Mouse (Mus musculus) thymus, adult 2 months (tissue): Measurements from ENCODE around the gene Uhrf1bp1. TPM values are rescaled to one million over a fixed set of nuclear protein-coding genes. Genes with fewer than 3 reads are reported as not detected.

Experiments
- DNase-seq: peaks from one replicate; pipeline ENCODE4 v3.0.0; 2021
- H3K27ac ChIP-seq: fragments of 200-500 bp; 2 replicates; pipeline ENCODE4 v1.5.1; 2012; ENCODE audit warnings: low read length, control low read depth; ENCODE audit not compliant: control insufficient read depth, insufficient read depth
- H3K27me3 ChIP-seq: fragments of 200-500 bp; 2 replicates; pipeline ENCODE4 v1.6.1; 2012; ENCODE audit warnings: mild to moderate bottlenecking, low read length, moderate library complexity, mixed read lengths; ENCODE audit not compliant: control insufficient read depth, insufficient read depth
- H3K36me3 ChIP-seq: fragments of 200-500 bp; 2 replicates; pipeline ENCODE4 v1.6.1; 2012; ENCODE audit warnings: mild to moderate bottlenecking, low read length, moderate library complexity; ENCODE audit not compliant: control insufficient read depth, insufficient read depth
- H3K4me1 ChIP-seq: fragments of 200-500 bp; replicated peaks from 2 replicates; pipeline ENCODE4 v1.6.1; 2012; ENCODE audit warnings: low read length; ENCODE audit not compliant: control insufficient read depth, insufficient read depth
- H3K4me3 ChIP-seq: fragments of 200-500 bp; 2 replicates; pipeline ENCODE4 v1.5.1; 2012; ENCODE audit warnings: mild to moderate bottlenecking, low read length, control low read depth, moderate library complexity; ENCODE audit not compliant: control insufficient read depth, insufficient read depth
- CTCF ChIP-seq: fragments of 200-500 bp; IDR thresholded peaks from 2 replicates; pipeline ENCODE4 v1.5.1; 2012; ENCODE audit warnings: mild to moderate bottlenecking, control low read depth, low read length, moderate library complexity, borderline replicate concordance; ENCODE audit not compliant: control insufficient read depth, poor library complexity, insufficient read depth; ENCODE audit errors: extremely low read depth
- POLR2A ChIP-seq: fragments of 200-500 bp; IDR thresholded peaks from 2 replicates; pipeline ENCODE4 v1.6.1; 2012; ENCODE audit warnings: mild to moderate bottlenecking, low read length, control low read depth, moderate library complexity; ENCODE audit not compliant: control insufficient read depth, poor library complexity, insufficient read depth; ENCODE audit errors: extremely low read depth
- WGBS: fragments of 180-500 bp; shearing (Covaris S2); methylation state at CpG from one replicate; pipeline ENCODE4 v1.1.7; 2018; 5-methylcytosine and 5-hydroxymethylcytosine counted together
- polyA plus RNA-seq: library from polyadenylated mRNA; depleted of rRNA; stranded (reverse); fragments of >200 nt; gene quantifications from 2 replicates; pipeline ENCODE4 v1.2.3, GENCODE M21; 2012; rRNA removed

The Uhrf1bp1 gene
- polyA plus RNA-seq, 1 experiment: 4.4 TPM

DNA sequence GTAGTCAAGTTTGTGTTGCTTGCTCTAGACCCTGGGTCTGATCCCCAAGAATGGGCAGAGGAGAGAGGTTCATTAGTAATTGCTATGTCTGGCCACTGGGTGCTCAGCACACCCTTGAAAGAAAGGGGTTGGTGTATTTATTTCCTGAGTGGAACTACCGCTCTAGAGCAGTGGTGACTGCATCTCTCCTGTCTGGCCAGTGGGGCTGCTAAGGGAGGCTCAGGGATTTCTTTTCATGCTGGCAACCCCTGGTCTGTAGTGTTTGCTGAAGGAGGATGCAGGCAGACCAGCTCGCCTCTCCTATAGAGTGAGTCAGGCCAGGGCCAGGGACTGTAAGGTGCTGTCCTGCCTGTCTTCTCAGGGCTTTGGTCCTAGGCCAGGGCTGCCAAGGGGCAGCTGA, 90.9 kb downstream of the Uhrf1bp1 start:
- no peak overlapping the region for H3K27ac ChIP-seq
- TF ChIP-seq CTCF: no peak
- TF ChIP-seq POLR2A: no peak
- no peak for DNase-seq
- no peaks in the 10 kb centered on the region for H3K4me1 ChIP-seq
- H3K36me3 ChIP-seq: no peaks in the 10 kb centered on the region
- H3K27me3 ChIP-seq: no peaks in the 10 kb centered on the region
- WGBS: 97% methylated on average over 2 of the region's 2 CpGs
- H3K4me3 ChIP-seq: no peak overlapping the region

Other genes starting within 250 kb of the Uhrf1bp1 start
- 86.3 and 110 TPM in 2 replicates for gene Nudt3, start 232.9 kb upstream of the Uhrf1bp1 start, polyA plus RNA-seq
- not detected in 2 replicates for gene RPS10-NUDT3, start 221.2 kb upstream of the Uhrf1bp1 start, polyA plus RNA-seq
- gene Rps10, start 219.8 kb upstream of the Uhrf1bp1 start, polyA plus RNA-seq: 1,664 and 2,025 TPM in 2 replicates
- gene Pacsin1, start 200.9 kb upstream of the Uhrf1bp1 start, polyA plus RNA-seq: 24.0 and 24.7 TPM in 2 replicates
- 0.58 and 0.99 TPM in 2 replicates for gene Spdef, start 127.5 kb upstream of the Uhrf1bp1 start, polyA plus RNA-seq
- 97.5 and 104 TPM in 2 replicates for gene D17Wsu92e, start 35.8 kb upstream of the Uhrf1bp1 start, polyA plus RNA-seq
- gene Snrpc, start 18.3 kb upstream of the Uhrf1bp1 start, polyA plus RNA-seq: 192 and 207 TPM in 2 replicates
- 103 and 109 TPM in 2 replicates for gene Anks1, start 52.9 kb downstream of the Uhrf1bp1 start, polyA plus RNA-seq
- 12.5 and 13.6 TPM in 2 replicates for gene Taf11, start 53.4 kb downstream of the Uhrf1bp1 start, polyA plus RNA-seq
- 3.3 and 5.0 TPM in 2 replicates for gene Tcp11, start 224.2 kb downstream of the Uhrf1bp1 start, polyA plus RNA-seq